Mouse (Mus musculus) neural tube, embryonic 12.5 days (tissue): ENCODE data around the gene Sbk3. TPM values are rescaled to one million over a fixed set of nuclear protein-coding genes. Genes with fewer than 3 reads are reported as not detected.
A peak's percentile ranks its signal among the peaks of the same experiment; 100 is the strongest.

Source experiments
- ATAC-seq: fragments of 200-750 bp; cut with Nextera tagmentation; 2 replicates; pipeline ENCODE4 v1.8.0; 2017; ENCODE audit warnings: low read depth, mild to moderate bottlenecking, moderate TSS enrichment, moderate library complexity; ENCODE audit not compliant: low FRiP score
- H3K27ac ChIP-seq: fragments of 300-500 bp; sonication (generic); 2 replicates; pipeline ENCODE4 v1.5.1; 2016
- H3K27me3 ChIP-seq: fragments of 300-500 bp; sonication (generic); replicated peaks from 2 replicates; pipeline ENCODE4 v1.6.1; 2016; ENCODE audit warnings: mild to moderate bottlenecking
- H3K36me3 ChIP-seq: fragments of 300-500 bp; sonication (generic); 2 replicates; pipeline ENCODE4 v1.6.1; 2016; ENCODE audit warnings: mild to moderate bottlenecking
- H3K4me1 ChIP-seq: fragments of 300-500 bp; sonication (generic); 2 replicates; pipeline ENCODE4 v1.6.1; 2016
- H3K4me2 ChIP-seq: fragments of 300-500 bp; sonication (generic); replicated peaks from 2 replicates; pipeline ENCODE4 v1.6.1; 2016; ENCODE audit warnings: mild to moderate bottlenecking
- H3K4me3 ChIP-seq: fragments of 300-500 bp; sonication (generic); 2 replicates; pipeline ENCODE4 v1.5.1; 2016
- H3K9ac ChIP-seq: fragments of 300-500 bp; sonication (generic); 2 replicates; pipeline ENCODE4 v1.6.1; 2016; ENCODE audit warnings: mild to moderate bottlenecking
- H3K9me3 ChIP-seq: fragments of 300-500 bp; sonication (generic); 2 replicates; pipeline ENCODE4 v1.6.1; 2016; ENCODE audit warnings: mild to moderate bottlenecking
- WGBS: fragments of 180-500 bp; shearing (Covaris S2); methylation state at CpG from one replicate; pipeline ENCODE4 v1.1.7; 2016; 5-methylcytosine and 5-hydroxymethylcytosine counted together
- polyA plus RNA-seq: library from polyadenylated mRNA; unstranded; fragments of >200 nt; fragmentation: Nextera tagmentation; extraction: Ambion mirVana; gene quantifications from 2 replicates; pipeline ENCODE4 v1.2.1, GENCODE M21; 2016

Gene Sbk3
- polyA plus RNA-seq, 1 experiment from 2014 or later, result 0.11 TPM

DNA sequence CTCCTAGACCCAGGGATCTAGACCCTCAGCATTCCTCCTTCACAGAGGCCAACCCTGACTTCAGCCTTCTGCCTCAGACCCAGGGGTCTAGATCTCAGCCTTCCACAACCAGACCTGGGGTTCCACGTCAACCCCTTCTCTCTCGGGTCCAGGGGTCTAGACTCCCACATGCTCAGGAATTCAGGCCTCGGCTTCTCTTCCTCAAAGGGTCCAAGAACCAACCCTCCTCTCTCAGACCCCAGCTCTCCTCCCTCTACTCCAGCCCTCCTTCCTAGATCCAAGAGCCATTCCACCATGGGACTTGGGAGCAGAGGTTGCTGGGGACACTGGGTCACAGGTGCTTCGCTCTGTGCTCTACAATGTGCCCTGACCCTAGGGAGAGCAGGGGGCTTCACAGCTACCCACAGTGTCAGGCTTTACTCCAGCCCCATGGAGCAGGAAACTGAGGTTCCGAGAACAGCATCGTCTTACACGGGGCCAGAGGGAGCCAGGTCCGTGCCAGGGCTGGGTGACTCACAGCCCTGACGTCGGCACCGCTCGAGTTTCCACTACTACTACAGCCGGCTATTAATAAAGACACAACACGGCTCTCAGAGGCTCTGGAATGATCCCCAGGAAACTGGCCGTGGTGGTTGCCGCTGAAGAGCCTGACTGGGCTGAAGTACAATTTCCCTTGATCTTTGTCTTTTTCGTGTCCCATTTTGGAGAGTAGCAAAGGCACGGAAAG, 1.5 kb upstream of the Sbk3 start:
- Histone ChIP-seq H3K9me3 (peaks cover 4% of the 10 kb centered on the region; the same call in 1 of the 2 replicates), H3K27ac (no peak overlapping the region), H3K4me2 (no peak overlapping the region), H3K9ac (no peak overlapping the region), H3K4me1 (no peaks in the 10 kb centered on the region), H3K36me3 (no peaks in the 10 kb centered on the region), H3K4me3 (no peak overlapping the region), H3K27me3 (peaks cover 3% of the 10 kb centered on the region; the same call in 1 of the 2 replicates)
- ATAC-seq, result no peak
- 76% methylated on average over 18 of the region's 18 CpGs for WGBS

DNA sequence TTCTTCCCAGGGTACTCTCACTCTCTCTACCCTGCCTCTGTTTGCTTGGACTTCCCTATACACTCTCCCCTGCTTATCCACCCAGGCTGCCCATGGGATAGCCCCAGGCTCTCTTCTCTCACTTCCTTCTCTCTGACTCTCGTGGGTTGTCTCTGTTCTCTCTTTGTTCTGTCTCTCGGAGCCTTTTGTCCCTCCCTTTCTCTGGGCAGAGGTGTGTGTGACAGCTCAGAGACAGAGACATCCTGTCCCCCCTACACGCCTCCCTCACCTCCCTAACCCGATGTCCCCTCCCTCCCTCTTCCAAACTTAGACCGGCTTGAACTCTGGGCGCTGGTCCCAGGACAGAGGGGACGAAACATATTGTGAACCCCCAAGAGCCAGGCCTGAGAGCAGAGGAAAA, 742 bp upstream of the Sbk3 start:
- ATAC-seq, result no peak
- WGBS, result 38% methylated on average over 7 of the region's 7 CpGs

DNA sequence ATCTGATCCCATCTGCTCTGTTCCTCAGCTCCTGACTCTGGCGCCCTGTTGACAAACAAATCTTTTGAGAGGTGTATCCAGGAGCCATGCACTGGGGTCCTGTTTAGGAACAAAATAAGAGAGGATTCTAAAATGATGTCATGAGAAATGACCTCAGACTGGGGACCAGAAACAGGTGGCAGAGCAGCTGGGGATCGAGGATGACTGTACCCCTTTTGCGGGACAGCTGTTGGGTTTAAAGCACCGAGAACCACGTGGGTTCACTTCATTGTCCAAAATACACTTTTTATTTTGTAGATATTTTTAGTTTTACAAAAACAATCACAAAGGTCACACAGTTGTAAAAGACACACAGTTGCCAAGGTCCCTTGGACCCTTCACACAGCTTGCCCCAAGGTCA, 6.0 kb downstream of the Sbk3 start:
- WGBS, result 88% methylated on average over 5 of the region's 5 CpGs
- peaks cover 6% of the 10 kb centered on the region; the same call in 1 of the 2 replicates for H3K27me3 ChIP-seq
- no peak overlapping the region for H3K4me3 ChIP-seq
- no peaks in the 10 kb centered on the region for H3K36me3 ChIP-seq
- no peak overlapping the region for H3K4me2 ChIP-seq
- no peaks in the 10 kb centered on the region for H3K4me1 ChIP-seq
- no peak for ATAC-seq
- no peak overlapping the region for H3K27ac ChIP-seq
- H3K9me3 ChIP-seq, result no peaks in the 10 kb centered on the region
- no peak overlapping the region for H3K9ac ChIP-seq

More for the DNA sequence above, 742 bp upstream of the Sbk3 start:
- Histone ChIP-seq H3K9me3 (peaks cover 1% of the 10 kb centered on the region; the same call in 1 of the 2 replicates), H3K4me2 (no peak overlapping the region), H3K27ac (no peak overlapping the region), H3K9ac (no peak overlapping the region), H3K4me3 (no peak overlapping the region), H3K27me3 (peaks cover 6% of the 10 kb centered on the region; the same call in 1 of the 2 replicates), H3K36me3 (no peaks in the 10 kb centered on the region), H3K4me1 (no peaks in the 10 kb centered on the region)

DNA sequence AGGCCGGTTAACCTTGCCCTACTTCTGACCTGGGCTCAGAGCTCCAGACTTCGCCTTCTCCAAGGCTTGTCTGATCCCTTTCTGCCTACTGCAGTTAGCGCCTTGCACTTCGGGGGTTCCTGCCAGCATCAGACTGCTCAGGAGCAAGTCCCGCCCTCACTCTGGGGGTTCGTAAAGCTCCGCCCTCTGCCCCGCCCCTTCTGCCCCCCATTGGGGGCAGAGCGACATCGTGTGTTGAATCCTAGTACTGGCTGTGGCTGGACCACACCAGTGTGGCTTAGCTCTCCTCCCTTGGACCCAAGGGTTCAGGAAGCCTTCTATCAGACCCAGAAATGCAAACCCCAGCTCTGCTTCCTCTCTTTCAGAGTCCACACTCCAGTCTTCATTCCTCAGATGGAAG, 6.7 kb downstream of the Sbk3 start, which contains the start of gene Sbk2:
Gene Sbk2 (minus strand): TSS at position 135 of the 400 bp plus-strand sequence.
- H3K9ac ChIP-seq, result no peak within 1 kb of the TSS
- no peaks in the 10 kb centered on the region for H3K36me3 ChIP-seq
- H3K4me3 ChIP-seq, result no peak within 1 kb of the TSS
- no peaks in the 10 kb centered on the region for H3K9me3 ChIP-seq
- H3K27ac ChIP-seq, result no peak within 1 kb of the TSS
- no peak within 1 kb of the TSS; the same call in 1 of the 2 replicates for H3K4me2 ChIP-seq
- WGBS, result 11% methylated on average over 10 of the region's 10 CpGs
- peaks cover 6% of the 10 kb centered on the region; the same call in 1 of the 2 replicates for H3K27me3 ChIP-seq
- H3K4me1 ChIP-seq, result no peaks in the 10 kb centered on the region
- 0 out of 2 replicates have a peak, but pooled peaks have one; percentile 48 for ATAC-seq

DNA sequence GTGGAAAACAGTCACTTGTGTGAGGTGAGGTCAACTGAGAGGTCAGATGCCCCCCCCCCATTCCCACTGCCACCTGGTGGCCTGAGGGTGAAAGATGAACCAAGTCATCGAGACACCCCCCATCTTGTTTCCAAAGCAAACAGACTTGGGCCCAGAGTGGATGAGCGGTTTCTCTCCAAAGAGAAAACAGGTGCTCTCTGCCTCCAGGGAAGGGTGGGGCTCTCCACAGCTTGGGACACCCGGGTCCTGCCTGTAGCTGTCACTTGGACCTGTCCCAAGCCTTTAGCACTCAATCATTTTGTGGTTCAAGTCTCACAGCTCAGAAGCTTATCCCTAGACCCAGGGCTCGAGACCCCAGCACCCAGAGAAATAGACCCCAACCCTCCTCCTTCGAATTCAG, 7.4 kb downstream of the Sbk3 start:
- ATAC-seq, result no peak

DNA sequence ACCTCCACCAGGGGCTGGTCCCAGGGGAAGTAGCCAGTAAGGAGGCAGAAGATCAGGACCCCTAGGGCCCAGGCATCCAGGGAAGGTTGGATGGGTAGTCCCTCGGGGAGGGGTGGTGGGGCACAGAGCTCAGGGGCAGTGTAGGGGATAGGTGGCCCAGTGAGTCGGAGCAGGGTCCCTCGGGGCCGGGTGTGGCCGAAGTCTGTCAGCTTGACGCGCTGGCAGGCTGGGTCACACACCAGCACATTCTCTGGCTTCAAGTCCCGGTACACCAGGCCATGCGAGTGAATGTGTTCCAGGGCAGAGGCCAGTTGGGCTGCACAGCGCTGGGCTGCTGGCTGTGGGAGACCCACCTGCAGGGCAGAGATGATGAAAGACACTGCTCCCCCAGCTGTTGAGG, 13.6 kb downstream of the Sbk3 start:
- H3K4me3 ChIP-seq, result no peak overlapping the region
- no peak overlapping the region for H3K27ac ChIP-seq
- H3K4me2 ChIP-seq, result no peak overlapping the region
- no peaks in the 10 kb centered on the region for H3K36me3 ChIP-seq
- no peak overlapping the region for H3K9ac ChIP-seq
- no peaks in the 10 kb centered on the region for H3K27me3 ChIP-seq
- no peaks in the 10 kb centered on the region for H3K9me3 ChIP-seq
- no peak for ATAC-seq
- no peaks in the 10 kb centered on the region for H3K4me1 ChIP-seq
- 84% methylated on average over 10 of the region's 10 CpGs for WGBS

More for the DNA sequence above, 7.4 kb downstream of the Sbk3 start:
- H3K27me3 ChIP-seq, result peaks cover 6% of the 10 kb centered on the region; the same call in 1 of the 2 replicates
- H3K4me2 ChIP-seq, result no peak overlapping the region
- 77% methylated on average over 5 of the region's 5 CpGs for WGBS
- no peak overlapping the region for H3K27ac ChIP-seq
- H3K4me1 ChIP-seq, result no peaks in the 10 kb centered on the region
- no peaks in the 10 kb centered on the region for H3K36me3 ChIP-seq
- no peak overlapping the region for H3K4me3 ChIP-seq
- H3K9ac ChIP-seq, result no peak overlapping the region
- H3K9me3 ChIP-seq, result no peaks in the 10 kb centered on the region

DNA sequence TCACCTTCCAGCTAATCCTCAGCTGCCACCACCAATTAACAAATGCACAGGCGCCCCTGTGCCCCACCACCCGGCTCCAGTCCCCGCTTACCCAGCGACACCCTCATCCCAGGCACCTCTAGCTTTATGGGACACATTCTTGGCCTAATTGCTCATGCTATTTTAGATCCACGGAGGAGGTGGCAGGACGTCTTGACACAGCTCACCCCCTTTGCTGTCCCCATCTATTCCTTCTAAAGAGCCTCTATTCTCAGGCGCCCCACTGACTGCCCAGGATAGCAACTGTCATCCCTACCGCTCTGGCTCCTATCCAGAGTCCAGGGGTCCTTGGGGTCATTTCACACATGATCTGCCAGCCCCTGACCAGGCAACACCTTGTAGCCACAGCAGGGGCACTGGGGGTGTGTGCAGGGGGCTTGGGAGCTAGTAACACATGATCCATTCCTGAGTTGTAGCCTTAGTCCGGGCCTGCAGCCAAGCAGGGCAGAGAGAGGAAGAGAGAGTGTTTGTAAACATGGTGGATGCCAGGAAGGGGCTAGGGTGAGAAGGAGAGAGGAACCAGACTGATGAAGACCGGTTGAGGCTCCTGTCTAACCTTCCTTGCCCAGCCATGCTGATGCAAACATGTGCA, 17.0 kb downstream of the Sbk3 start:
- WGBS, result 28% methylated on average over 10 of the region's 10 CpGs
- no peak overlapping the region for H3K27ac ChIP-seq
- H3K9me3 ChIP-seq, result no peaks in the 10 kb centered on the region
- ATAC-seq, result no peak
- H3K4me3 ChIP-seq, result no peak overlapping the region
- no peak overlapping the region for H3K9ac ChIP-seq
- no peaks in the 10 kb centered on the region for H3K36me3 ChIP-seq
- H3K4me1 ChIP-seq, result no peaks in the 10 kb centered on the region
- H3K4me2 ChIP-seq, result no peak overlapping the region
- H3K27me3 ChIP-seq, result no peaks in the 10 kb centered on the region

DNA sequence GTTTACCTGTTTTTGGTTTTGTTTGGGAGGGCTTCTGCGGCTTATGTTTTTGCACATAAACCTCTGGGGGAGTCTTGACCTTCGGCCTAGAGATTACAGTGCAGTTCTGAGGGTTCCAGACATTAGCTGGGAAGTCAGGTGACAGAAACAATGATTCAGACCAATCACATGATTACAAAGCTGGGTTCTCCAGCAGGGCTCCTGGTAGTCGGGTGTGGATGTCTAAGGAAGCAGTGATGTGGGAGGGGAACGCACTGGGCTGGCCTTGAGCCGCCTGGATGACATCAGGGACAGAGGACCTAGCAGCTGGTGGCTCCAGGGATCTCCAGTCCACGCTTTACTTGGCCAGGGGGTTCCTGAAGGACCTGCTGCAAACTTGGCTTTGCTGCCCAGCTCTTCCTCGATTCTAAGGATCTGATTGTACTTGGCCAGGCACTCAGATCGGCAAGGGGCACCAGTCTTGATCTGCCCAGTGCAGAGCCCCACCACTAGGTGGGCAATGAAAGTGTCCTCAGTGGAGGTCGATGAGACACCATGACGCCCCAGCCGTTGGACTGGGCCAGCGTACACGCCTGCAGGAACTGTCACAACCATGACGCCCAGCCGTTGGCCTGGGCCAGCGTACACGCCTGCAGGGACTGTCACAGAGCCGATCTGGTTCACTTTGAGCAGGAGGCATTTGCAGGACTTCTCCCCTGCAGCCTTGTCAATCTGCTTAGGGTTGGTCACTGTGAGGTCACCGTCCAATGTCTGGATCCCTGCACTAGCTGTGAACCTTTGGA, 20.2 kb downstream of the Sbk3 start:
- H3K36me3 ChIP-seq, result no peaks in the 10 kb centered on the region
- no peaks in the 10 kb centered on the region for H3K4me1 ChIP-seq
- H3K9me3 ChIP-seq, result no peaks in the 10 kb centered on the region
- H3K4me3 ChIP-seq, result no peak overlapping the region
- H3K27ac ChIP-seq, result no peak overlapping the region
- no peaks in the 10 kb centered on the region for H3K27me3 ChIP-seq
- 87% methylated on average over 19 of the region's 19 CpGs for WGBS
- H3K4me2 ChIP-seq, result no peak overlapping the region
- no peak for ATAC-seq
- no peak overlapping the region for H3K9ac ChIP-seq

DNA sequence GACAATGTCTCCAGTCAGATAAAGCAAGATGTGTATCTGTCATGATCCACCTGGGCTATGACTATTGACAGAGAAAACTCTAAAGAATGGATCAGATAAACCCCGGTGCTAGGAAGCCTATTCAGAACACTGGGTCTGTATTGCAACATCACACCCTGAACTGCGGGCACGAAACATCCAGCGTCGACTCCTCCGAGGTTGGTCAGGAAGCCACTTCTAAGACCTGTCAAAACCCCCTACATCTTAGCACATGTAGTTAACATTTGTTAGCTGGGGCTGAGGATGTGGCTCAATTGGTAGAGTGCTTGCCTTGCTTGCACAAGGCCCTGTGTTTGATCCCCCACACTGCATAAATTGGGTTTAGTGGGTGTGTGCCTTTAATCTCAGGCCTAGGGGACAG, 22.6 kb downstream of the Sbk3 start:
- WGBS, result 82% methylated on average over 6 of the region's 6 CpGs
- no peak for ATAC-seq
- H3K9ac ChIP-seq, result no peak overlapping the region
- no peaks in the 10 kb centered on the region for H3K36me3 ChIP-seq
- H3K9me3 ChIP-seq, result no peaks in the 10 kb centered on the region
- no peak overlapping the region for H3K4me3 ChIP-seq
- no peaks in the 10 kb centered on the region for H3K27me3 ChIP-seq
- no peak overlapping the region for H3K27ac ChIP-seq
- no peak overlapping the region for H3K4me2 ChIP-seq
- no peaks in the 10 kb centered on the region for H3K4me1 ChIP-seq

DNA sequence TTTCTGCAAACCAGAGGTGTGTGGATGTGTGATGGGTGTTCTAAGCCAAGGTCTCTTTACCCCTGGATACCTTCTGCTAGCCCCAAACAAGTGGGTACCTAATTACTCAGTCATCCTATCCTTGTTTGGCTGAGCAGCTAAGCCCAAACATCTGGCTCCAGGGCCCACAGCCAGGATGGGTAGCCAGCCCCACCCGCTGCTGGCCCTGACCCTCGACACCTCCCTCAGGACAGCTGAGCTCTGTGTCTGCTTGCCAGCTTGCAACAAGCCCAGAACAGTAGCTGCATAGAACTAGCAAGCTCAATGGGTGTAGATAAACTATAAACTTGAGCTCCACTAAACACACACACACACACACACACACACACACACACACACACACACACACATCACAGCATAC, 23.1 kb downstream of the Sbk3 start:
- H3K9ac ChIP-seq, result no peak overlapping the region
- H3K36me3 ChIP-seq, result no peaks in the 10 kb centered on the region
- H3K4me2 ChIP-seq, result no peak overlapping the region
- no peaks in the 10 kb centered on the region for H3K4me1 ChIP-seq
- ATAC-seq, result no peak
- 53% methylated on average over 2 of the region's 2 CpGs for WGBS
- H3K27ac ChIP-seq, result no peak overlapping the region
- H3K9me3 ChIP-seq, result no peaks in the 10 kb centered on the region
- no peaks in the 10 kb centered on the region for H3K27me3 ChIP-seq
- no peak overlapping the region for H3K4me3 ChIP-seq

DNA sequence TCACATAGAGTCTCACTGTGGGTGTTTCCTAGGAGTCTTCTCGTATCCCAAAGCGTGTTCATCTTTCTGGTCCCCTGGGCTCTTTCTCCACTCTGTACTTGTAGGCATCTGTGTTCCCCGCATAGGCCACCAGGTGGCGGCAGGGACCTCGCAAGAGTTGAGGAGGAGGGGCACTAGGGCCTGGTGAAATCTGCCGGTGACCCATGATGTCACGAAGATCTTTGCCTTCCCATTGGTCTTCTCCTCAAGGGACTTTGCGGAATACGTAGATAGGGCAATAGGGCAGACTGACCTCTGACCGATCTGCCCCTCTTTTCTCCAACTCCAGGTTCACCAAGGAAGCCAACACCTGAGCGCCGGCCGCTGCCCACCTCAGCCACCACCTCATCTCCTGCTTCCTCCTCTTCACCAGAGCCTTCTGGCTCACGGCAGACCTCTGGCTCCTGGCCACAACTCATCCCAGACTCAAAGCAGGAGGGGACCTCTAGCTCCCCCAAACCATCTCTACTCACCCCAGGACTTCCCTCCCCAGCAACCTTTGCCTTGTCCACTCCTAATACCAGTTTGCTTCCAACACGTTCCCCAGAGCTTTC, 27.6 kb downstream of the Sbk3 start:
- peak; percentile 68; the same call in 1 of the 2 replicates for ATAC-seq
- peak overlapping the region; percentile 50 for H3K4me2 ChIP-seq
- H3K4me3 ChIP-seq, result no peak overlapping the region
- H3K27me3 ChIP-seq, result no peaks in the 10 kb centered on the region
- no peak overlapping the region for H3K27ac ChIP-seq
- H3K9ac ChIP-seq, result no peak overlapping the region
- 15% methylated on average over 15 of the region's 15 CpGs for WGBS
- no peaks in the 10 kb centered on the region for H3K4me1 ChIP-seq
- no peaks in the 10 kb centered on the region for H3K9me3 ChIP-seq
- H3K36me3 ChIP-seq, result no peaks in the 10 kb centered on the region

DNA sequence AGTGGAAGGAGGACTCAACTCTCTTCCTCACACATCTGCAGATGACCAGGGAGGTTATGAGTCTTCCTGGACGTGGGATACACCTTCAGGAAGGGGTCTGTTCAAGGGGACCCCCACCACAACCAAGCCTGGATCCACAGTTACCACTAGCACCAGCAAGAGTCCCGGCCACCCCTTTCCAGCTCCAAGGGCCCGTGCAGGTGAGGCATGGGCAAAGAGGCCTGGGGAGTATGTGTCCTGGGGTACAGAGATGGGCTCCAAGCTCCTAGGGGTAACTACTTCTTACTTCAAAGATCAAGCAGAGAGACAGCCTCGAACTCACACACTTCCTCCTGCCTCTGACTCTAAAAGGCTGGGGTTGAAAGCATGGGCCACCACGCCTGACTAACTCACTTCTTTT, 28.3 kb downstream of the Sbk3 start:
- Histone ChIP-seq H3K4me1 (no peaks in the 10 kb centered on the region), H3K9ac (no peak overlapping the region), H3K4me2 (no peak overlapping the region), H3K27ac (no peak overlapping the region), H3K36me3 (no peaks in the 10 kb centered on the region), H3K27me3 (no peaks in the 10 kb centered on the region), H3K4me3 (no peak overlapping the region), H3K9me3 (no peaks in the 10 kb centered on the region)
- ATAC-seq, result no peak
- 55% methylated on average over 5 of the region's 5 CpGs for WGBS
